Mouse (Mus musculus) limb, embryonic 14.5 days (tissue): ENCODE measurements around the gene Rad23a. TPM values are rescaled to one million over a fixed set of nuclear protein-coding genes. Genes with fewer than 3 reads are reported as not detected.

ENCODE experiments used
- ATAC-seq: fragments of 200-750 bp; cut with Nextera tagmentation; 2 replicates; pipeline ENCODE4 v1.8.0; 2017; ENCODE audit warnings: low read depth, moderate number of reproducible peaks, moderate TSS enrichment; ENCODE audit not compliant: low FRiP score
- DNase-seq: peaks from one replicate; pipeline ENCODE4 v3.0.0-alpha.2; 2015; ENCODE audit warnings: low spot score
- H3K27ac ChIP-seq: fragments of 300-500 bp; sonication (generic); replicated peaks from 2 replicates; pipeline ENCODE4 v1.5.1; 2014; ENCODE audit warnings: low read depth, mild to moderate bottlenecking, low read length, moderate library complexity, mixed read lengths
- H3K27me3 ChIP-seq: fragments of 300-500 bp; sonication (generic); 2 replicates; pipeline ENCODE4 v1.6.1; 2014; ENCODE audit warnings: low read length, mixed read lengths; ENCODE audit not compliant: control insufficient read depth, insufficient read depth
- H3K36me3 ChIP-seq: fragments of 300-500 bp; sonication (generic); 2 replicates; pipeline ENCODE4 v1.6.1; 2014; ENCODE audit warnings: mild to moderate bottlenecking, low read length, moderate library complexity, mixed read lengths; ENCODE audit not compliant: control insufficient read depth, insufficient read depth
- H3K4me1 ChIP-seq: fragments of 300-500 bp; sonication (generic); 2 replicates; pipeline ENCODE4 v1.6.1; 2014; ENCODE audit warnings: antibody characterized with exemption, low read length, mixed read lengths; ENCODE audit not compliant: control insufficient read depth, insufficient read depth
- H3K4me2 ChIP-seq: fragments of 300-500 bp; sonication (generic); replicated peaks from 2 replicates; pipeline ENCODE4 v1.6.1; 2014; ENCODE audit warnings: low read depth, mild to moderate bottlenecking, low read length, moderate library complexity; ENCODE audit not compliant: severe bottlenecking
- H3K4me3 ChIP-seq: fragments of 300-500 bp; sonication (generic); replicated peaks from 2 replicates; pipeline ENCODE4 v1.5.1; 2014; ENCODE audit warnings: low read length
- H3K9ac ChIP-seq: fragments of 300-500 bp; sonication (generic); 2 replicates; pipeline ENCODE4 v1.6.1; 2014; ENCODE audit warnings: mild to moderate bottlenecking, low read depth, low read length, moderate library complexity; ENCODE audit not compliant: severe bottlenecking
- H3K9me3 ChIP-seq: fragments of 300-500 bp; sonication (generic); 2 replicates; pipeline ENCODE4 v1.6.1; 2016; ENCODE audit warnings: low read length; ENCODE audit not compliant: control insufficient read depth
- POLR2A ChIP-seq: fragments of 200-500 bp; IDR thresholded peaks from 2 replicates; pipeline ENCODE4 v1.8.0; 2012; ENCODE audit warnings: inconsistent platforms, mild to moderate bottlenecking, moderate library complexity, borderline replicate concordance; ENCODE audit not compliant: insufficient read depth, insufficient read length; ENCODE audit errors: extremely low read depth
- WGBS: fragments of 180-500 bp; shearing (Covaris S2); extraction: QIAGEN DNeasy Blood & Tissue Kit; methylation state at CpG from one replicate; pipeline ENCODE4 v1.1.7; 2014; 5-methylcytosine and 5-hydroxymethylcytosine counted together
- polyA plus RNA-seq, 2 experiments: library from polyadenylated mRNA; depleted of rRNA in 1 of 2; stranded (reverse) in 1 of 2; unstranded in 1 of 2; fragments of >200 nt; fragmentation: Nextera tagmentation in 1 of 2; extraction: Ambion mirVana in 1 of 2; gene quantifications; 2 replicates each; pipeline versions ENCODE4 v1.2.1 to v1.2.3; 2012 to 2014

The Rad23a gene
- polyA plus RNA-seq, 2 experiments, result 82.0 to 104 TPM

DNA sequence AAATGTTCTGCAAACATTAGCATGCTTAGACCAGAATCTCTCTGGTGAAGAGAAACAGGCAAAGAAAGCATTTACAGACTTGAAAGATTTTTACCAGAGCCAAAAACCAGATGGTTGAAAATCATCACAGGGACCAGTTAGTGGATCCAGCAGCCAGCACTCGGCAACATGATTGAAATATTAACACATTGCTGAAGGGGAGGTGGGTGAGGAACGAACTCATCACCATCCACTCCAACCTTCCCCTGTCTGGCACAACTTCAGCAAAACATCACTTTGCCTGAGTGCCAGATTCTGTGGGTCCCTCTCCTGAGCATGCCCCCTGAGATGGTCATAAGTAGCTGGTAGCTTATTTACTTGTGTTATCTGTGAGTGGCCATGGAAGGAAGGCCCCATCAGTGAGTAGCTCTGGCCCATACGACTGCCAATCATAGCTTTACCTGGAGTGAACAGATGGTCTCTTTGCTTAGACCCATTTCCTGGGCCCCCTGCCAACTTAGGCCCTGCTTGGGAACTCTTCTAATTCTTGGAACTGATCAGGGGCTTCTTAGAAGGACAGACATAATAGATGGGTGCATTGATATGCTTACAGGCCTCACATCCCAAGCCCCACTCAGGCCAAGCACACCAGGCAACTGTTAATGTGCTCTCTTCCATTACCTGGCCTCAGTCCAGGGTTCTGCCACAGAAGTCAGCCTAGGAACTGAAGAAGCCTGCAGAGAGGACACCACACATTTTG lies 37.0 kb upstream of the Rad23a start:
- peaks cover 6% of the 10 kb centered on the region for H3K4me1 ChIP-seq
- WGBS, result 67% methylated on average over 3 of the region's 3 CpGs
- ATAC-seq, result no peak
- no peaks in the 10 kb centered on the region for H3K27me3 ChIP-seq
- peaks cover 4% of the 10 kb centered on the region; the same call in 1 of the 2 replicates for H3K36me3 ChIP-seq
- no peaks in the 10 kb centered on the region for H3K9me3 ChIP-seq
- H3K4me2 ChIP-seq, result no peak overlapping the region
- no peak for TF ChIP-seq POLR2A
- H3K9ac ChIP-seq, result no peak overlapping the region
- no peak overlapping the region for H3K27ac ChIP-seq
- no peak for DNase-seq
- no peak overlapping the region for H3K4me3 ChIP-seq

DNA sequence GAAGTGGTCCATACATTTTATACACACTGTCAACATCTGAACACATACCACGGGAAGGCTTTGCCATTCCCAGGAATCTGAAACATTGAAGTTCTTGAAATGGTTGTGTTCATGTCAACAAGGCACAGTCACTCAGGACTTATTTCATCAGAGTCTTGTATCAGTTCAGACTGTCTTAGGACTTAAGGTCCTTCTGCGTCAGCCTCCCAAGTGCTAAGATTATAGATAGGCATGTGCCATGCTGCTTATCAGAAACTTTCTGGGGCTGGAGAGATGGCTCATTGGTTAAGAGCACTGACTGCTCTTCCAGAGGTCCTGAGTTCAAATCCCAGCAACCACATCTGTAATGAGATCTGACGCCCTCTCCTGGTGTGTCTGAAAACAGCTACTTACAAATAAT lies 33.9 kb upstream of the Rad23a start:
- 89% methylated on average over 3 of the region's 3 CpGs for WGBS

DNA sequence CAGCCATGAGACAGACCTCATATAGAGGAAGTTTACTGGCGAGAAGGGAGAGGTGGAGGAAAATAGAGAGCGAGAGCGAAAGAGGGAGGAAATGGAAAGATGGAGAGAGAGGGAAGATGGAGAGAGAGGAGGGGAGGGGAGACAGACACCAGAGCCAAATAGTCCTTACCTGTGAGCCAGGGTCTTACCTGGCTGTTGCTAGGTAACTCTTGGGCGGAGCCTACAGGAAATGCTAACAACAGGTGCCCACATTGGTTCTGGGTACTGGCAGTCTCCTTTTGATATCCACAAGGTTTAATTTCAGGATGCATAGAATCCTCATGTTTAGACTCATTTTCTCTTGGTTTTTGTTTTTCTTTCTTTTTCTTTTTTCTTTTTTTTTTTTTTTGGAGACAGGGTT lies 32.6 kb upstream of the Rad23a start:
- peaks cover 13% of the 10 kb centered on the region for H3K4me1 ChIP-seq
- H3K27me3 ChIP-seq, result no peaks in the 10 kb centered on the region
- no peak for ATAC-seq
- DNase-seq, result no peak
- no peaks in the 10 kb centered on the region for H3K9me3 ChIP-seq
- H3K9ac ChIP-seq, result 0 out of 2 replicates have a peak overlapping the region, but pooled peaks have one; percentile 60
- peak overlapping the region; percentile 49 for H3K4me3 ChIP-seq
- no peak overlapping the region for H3K27ac ChIP-seq
- peaks cover 18% of the 10 kb centered on the region for H3K36me3 ChIP-seq
- 62% methylated on average over 4 of the region's 4 CpGs for WGBS
- peak overlapping the region; percentile 99 for H3K4me2 ChIP-seq
- TF ChIP-seq POLR2A, result no peak

More for the DNA sequence above, 33.9 kb upstream of the Rad23a start:
- Histone ChIP-seq H3K36me3 (peaks cover 6% of the 10 kb centered on the region), H3K4me1 (peaks cover 13% of the 10 kb centered on the region), H3K9me3 (no peaks in the 10 kb centered on the region), H3K27ac (no peak overlapping the region), H3K9ac (no peak overlapping the region), H3K27me3 (no peaks in the 10 kb centered on the region), H3K4me2 (no peak overlapping the region), H3K4me3 (no peak overlapping the region)
- ATAC-seq (no peak), DNase-seq (no peak)
- no peak for TF ChIP-seq POLR2A

DNA sequence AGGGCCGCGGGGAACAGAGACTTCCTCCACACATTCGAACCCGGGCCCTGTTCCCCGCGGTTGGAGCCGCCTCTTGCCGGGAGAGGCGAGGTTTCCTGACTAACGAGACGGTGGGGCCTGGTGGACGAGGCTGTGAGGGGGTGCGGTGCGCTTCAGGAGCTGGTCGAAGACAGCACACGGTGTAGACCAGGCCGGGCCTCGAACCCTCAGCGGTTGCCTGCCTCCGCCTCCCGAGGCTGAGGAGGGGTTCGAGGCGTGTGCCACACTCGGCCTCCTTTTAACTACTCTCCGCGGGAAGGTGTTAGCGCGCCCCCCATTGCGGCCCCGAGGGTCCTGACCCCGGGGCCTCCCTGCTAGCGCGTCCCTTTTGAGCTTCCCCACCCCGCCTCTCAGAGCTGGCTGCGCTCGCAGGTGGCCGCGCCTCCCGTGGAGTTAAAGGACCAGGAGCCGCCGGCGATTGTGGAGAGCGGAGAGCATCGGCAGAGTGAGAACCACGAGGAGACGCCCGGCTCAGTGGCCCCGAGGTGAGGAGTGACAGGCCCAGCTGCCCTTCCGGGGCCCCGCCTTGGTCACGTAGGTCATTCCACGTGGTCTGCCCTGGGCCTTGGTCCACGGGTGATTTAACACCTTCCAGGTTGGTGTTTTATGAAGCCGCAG lies 32.0 kb upstream of the Rad23a start:
- Histone ChIP-seq H3K9ac (peak overlapping the region; percentile 60), H3K4me2 (peak overlapping the region; percentile 99), H3K4me1 (peaks cover 13% of the 10 kb centered on the region), H3K9me3 (no peaks in the 10 kb centered on the region), H3K27ac (no peak overlapping the region), H3K4me3 (peak overlapping the region; percentile 49), H3K36me3 (peaks cover 24% of the 10 kb centered on the region), H3K27me3 (no peaks in the 10 kb centered on the region)
- TF ChIP-seq POLR2A, result no peak
- DNase-seq, result no peak
- 2% methylated on average over 46 of the region's 54 CpGs for WGBS
- ATAC-seq, result peak; percentile 50; the same call in 1 of the 2 replicates

DNA sequence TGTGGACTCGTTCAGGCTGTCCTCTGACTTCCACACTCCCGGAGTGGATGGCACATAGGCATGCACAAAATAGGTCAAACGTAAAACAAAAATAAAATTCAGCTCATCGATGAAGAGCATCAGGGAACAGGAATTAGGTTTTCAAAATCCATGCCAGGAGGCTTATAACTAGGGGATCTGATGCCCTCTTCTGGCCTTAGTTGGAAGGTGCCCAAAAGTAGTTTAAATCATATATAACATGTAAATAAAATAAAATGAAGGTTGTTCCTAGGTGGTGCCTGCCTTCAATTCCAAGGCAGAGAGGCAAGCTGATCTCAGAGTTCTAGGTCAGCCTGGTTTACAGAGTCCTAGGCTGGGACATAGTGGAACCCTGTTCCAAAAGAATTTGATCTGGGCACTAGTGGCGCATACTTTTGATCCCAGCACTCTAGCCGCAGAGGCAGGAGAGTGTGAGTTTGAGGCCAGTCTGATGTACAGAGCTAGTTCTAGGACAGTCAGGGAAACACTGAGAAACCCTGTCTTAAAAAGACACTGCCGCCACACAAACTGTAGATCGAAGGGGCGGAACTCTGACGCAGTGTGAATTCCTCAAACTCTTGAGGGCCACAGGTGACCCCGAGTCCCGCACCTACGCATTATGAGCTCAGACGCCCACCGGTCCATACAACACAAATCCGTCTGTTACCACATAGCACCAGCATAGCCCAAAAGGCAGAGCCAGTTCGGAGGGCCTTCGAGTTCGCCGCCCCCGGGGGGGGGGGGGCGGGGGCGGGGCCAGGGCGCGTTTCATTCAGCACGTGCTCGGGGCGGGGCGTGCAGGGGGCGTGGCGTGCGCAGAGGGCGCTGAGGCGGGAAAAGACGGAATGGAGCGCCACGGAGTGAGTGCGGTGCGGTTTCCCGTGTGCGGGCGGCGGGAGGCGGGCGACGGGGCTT lies 31.2 kb upstream of the Rad23a start, which contains the start of gene Syce2:
Gene Syce2 (plus strand): TSS at position 736 of the 933 bp plus-strand sequence.
- 16% methylated on average over 37 of the region's 46 CpGs for WGBS
- Histone ChIP-seq H3K36me3 (peaks cover 32% of the 10 kb centered on the region), H3K4me3 (peak within 1 kb of the TSS; percentile 49), H3K27me3 (no peaks in the 10 kb centered on the region), H3K4me1 (peaks cover 13% of the 10 kb centered on the region), H3K4me2 (peak within 1 kb of the TSS; percentile 99), H3K9me3 (no peaks in the 10 kb centered on the region), H3K27ac (no peak within 1 kb of the TSS), H3K9ac (peak within 1 kb of the TSS; percentile 60)
- no peak for TF ChIP-seq POLR2A
- DNase-seq (peak; percentile 64), ATAC-seq (peak; percentile 80; the same call in 1 of the 2 replicates)
